Mouse (Mus musculus) cerebellum, adult 11 months (tissue): ENCODE results near the gene AY761184.
"Not testable (repeated sequence)": the region's sequence is repeated elsewhere in the genome, so short reads cannot be mapped to it uniquely, and the experiment has no call there.

Experiments used
- DNase-seq: peaks from one replicate; pipeline ENCODE4 v3.0.0; 2022

Gene AY761184

GRCm38 (mm10) chr8:21703545-21703944 is at the start of gene AY761184:
TSS of gene AY761184 (minus strand) at chr8:21703645.
- not testable (repeated sequence) for DNase-seq

GRCm38 (mm10) chr8:21665497-21665896 is 37.9 kb downstream of the AY761184 start, which contains the start of gene Defa34:
TSS of gene Defa34 (plus strand) at chr8:21665797.
- DNase-seq: not testable (repeated sequence)

DNA sequence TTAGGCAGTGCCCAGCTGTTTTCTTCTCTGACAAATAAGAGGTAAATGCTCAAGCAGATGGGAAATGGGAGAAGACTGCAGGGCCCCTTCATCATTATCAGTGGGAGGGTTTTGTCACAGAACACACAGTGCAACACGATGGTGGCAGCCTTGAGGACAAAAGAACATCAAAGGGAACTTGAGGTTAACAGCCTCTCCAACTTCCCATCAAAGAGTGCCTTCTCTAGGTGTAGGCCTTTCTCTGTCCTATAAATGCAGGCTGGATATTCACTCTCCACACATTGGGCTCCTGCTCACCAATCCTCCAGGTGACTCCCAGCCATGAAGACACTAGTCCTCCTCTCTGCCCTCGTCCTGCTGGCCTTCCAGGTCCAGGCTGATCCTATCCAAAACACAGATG is 48.0 kb downstream of the AY761184 start, which contains the start of gene Defa17:
TSS of gene Defa17 (plus strand) at position 301 of the 400 bp plus-strand sequence.
- not testable (repeated sequence) for DNase-seq
